Mouse (Mus musculus): ENCODE measurements around the gene Rad9b. TPM values are rescaled to one million over a fixed set of nuclear protein-coding genes. Genes with fewer than 3 reads are reported as not detected.
"Not testable (repeated sequence)": the region's sequence is repeated elsewhere in the genome, so short reads cannot be mapped to it uniquely, and the experiment has no call there.

The Rad9b gene
- total RNA-seq, 2 experiments from 2014 or later, result 2.8 to 3.4 TPM

GRCm38 (mm10) chr5:122319474-122320204, 34.4 kb downstream of the Rad9b start:
- peak; percentile 50 to 82 for DNase-seq (ENCODE audit: low spot score in 2 of 2)
- intact Hi-C loops (cut with DNase I), result loop anchor here (5.0 kb wide), 2 partner anchors 33 to 37 kb away; partner anchors contain the start of genes Pptc7, Rad9b and Vps29

GRCm38 (mm10) chr5:122318976-122319375, 35.1 kb downstream of the Rad9b start:
- intact Hi-C loops (cut with DNase I), result loop anchor here (5.0 kb wide), 2 partner anchors 33 to 37 kb away; partner anchors contain the start of genes Pptc7, Rad9b and Vps29
- not testable (repeated sequence) for DNase-seq (ENCODE audit: low spot score in 2 of 2)

DNA sequence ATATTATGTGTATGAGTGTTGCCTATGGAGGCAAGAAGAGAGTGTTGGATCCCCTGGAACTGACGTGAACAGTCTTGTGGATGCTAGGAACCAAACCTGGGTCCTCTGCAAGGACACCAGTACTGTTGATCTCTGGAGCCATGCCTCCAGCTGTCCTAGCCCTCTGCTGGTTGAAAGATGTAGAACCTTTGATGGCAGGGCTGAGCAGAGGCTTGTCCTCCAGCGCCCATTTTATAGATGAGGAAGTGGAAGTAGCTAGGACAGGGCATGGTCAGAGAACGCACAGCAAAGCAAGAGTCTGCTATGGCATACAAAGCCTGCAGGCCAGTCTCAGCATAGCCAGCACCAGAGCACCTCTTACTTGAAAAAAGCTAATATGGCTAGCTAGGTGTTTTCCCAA, 35.9 kb downstream of the Rad9b start:
- intact Hi-C loops (cut with DNase I), result loop anchor here (5.0 kb wide), 2 partner anchors 34 to 36 kb away; partner anchors contain the start of genes Pptc7, Rad9b and Vps29
- no peak for DNase-seq (ENCODE audit: low spot score in 2 of 2)

DNA sequence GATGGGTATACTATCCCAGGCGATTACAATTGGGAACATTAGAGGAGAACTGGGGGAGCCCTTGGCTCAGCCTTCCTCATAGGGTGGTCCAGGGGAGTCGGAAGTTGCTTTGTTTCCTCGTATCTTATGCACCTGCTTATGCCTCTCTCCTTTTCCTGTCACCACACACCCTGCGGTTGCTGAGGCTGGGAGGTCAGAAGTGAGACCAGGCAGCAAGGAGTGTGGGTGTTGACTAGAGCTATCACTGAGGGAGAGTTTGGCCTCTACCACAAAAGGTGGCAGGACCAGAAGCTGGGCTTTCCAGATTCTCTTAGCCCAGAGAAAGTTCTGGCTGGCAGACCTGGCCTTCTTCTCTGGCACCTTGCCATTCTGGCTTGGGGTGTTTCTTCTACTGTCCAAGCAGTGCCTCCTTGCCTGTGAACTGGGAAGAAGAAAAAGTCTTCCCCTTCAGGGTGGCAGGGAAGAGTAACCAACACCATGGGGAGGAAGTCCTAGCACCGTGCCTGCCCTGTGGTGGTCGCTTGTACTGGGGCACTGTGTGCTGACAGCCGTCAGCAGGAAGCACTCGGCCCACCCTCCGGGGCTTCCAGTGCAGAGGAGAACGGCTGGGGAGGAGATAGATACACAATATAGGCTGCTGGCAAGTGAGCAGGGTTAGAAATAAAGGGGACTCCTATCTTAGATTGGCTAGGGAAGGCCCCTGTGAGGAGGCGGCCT, 36.5 kb downstream of the Rad9b start:
- intact Hi-C loops (cut with DNase I), result loop anchor here (5.0 kb wide), 2 partner anchors 35 kb away; partner anchors contain the start of genes Pptc7, Rad9b and Vps29

DNA sequence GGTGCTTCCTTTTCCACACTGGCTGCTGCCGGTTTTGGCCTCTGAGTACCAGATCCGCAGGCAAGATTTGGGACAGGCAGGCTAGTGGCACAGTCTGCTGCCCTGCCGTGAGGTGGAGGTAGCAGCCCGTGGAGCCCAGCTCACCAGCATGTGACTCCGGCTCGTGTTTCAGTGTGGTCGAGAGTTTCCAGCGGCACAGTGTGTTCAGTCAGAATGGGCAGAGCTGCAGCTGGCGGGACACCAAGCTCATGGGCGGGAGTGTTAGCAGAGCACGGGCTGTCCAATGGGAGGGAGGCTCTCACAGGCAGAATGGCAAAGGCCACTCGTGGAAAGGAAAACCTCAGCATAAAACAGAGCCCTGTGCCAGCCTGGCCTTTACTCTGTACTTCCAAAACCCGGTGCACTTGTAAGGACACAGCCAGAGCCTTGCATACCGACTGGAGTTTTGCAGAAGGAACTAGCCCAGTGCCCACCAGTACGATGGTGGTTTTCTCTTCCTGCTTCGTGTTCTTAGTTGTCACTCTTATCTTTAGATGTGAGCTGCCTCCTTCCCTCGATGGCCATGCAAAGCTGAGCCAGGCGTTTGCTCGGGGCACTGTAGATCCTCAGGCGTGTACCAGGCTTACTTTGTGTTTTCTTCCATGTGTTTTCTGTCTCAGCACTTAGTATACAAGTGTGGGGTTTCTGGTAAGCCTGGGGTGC, 38.9 kb downstream of the Rad9b start:
- intact Hi-C loops (cut with DNase I), result loop anchor here (5.0 kb wide), 2 partner anchors 33 to 37 kb away; partner anchors contain the start of genes Pptc7, Rad9b and Vps29
- peak; percentile 88 to 95 for DNase-seq (ENCODE audit: low spot score in 2 of 2)

More for the DNA sequence above, 36.5 kb downstream of the Rad9b start:
- no peak for DNase-seq (ENCODE audit: low spot score in 2 of 2)

- intact Hi-C loops (cut with DNase I), result no loop called here
- no peak for DNase-seq (ENCODE audit: low spot score in 2 of 2)
Observed at GRCm38 (mm10) chr5:122312942-122313684, 40.9 kb downstream of the Rad9b start.

GRCm38 (mm10) chr5:122312346-122312745, 41.7 kb downstream of the Rad9b start:
- intact Hi-C loops (cut with DNase I), result no loop called here

DNA sequence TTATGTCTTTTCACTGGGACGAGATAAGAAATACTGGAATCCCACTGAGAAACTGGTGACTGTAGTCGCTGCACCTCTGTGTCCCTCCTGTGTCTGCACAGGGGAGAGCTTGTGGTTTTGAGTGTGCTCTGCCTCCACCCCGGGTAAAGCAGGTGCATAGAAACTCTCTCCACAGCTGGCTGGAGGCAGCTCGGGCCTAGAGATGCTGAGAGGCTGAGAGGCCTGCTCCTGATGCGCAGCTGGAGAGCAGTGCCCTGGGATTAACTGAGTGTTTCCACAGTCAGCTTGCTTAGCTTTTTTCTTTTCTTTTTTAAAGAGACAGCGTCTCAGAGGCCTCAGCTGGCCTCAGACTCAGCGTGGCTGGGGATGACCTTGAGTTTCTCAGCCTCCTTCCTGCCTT, 42.3 kb downstream of the Rad9b start:
- intact Hi-C loops (cut with DNase I), result no loop called here
- DNase-seq (ENCODE audit: low spot score in 2 of 2), result no peak

More at GRCm38 (mm10) chr5:122312346-122312745, 41.7 kb downstream of the Rad9b start:
- no peak for DNase-seq (ENCODE audit: low spot score in 2 of 2)

DNA sequence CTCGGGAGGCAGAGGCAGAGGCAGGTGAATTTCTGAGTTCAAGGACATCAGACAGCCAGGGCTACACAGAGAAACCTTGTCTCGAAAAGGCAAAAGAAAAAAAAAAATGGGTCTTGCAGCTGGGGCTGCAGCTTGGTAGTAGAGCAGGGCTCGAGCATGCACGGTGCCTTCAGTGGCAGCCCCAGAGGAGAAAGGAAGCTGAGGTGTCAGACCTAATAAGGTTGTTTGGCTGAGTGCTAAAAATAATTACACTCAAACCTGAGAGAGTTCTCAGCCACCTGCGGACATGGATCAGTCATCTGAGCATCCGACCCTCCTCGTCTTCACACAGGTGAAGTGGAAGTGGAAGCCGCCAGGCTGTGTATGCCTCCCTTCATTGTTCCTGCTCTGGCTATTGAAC, 43.3 kb downstream of the Rad9b start:
- DNase-seq (ENCODE audit: low spot score in 2 of 2), result no peak
- intact Hi-C loops (cut with DNase I), result no loop called here

DNA sequence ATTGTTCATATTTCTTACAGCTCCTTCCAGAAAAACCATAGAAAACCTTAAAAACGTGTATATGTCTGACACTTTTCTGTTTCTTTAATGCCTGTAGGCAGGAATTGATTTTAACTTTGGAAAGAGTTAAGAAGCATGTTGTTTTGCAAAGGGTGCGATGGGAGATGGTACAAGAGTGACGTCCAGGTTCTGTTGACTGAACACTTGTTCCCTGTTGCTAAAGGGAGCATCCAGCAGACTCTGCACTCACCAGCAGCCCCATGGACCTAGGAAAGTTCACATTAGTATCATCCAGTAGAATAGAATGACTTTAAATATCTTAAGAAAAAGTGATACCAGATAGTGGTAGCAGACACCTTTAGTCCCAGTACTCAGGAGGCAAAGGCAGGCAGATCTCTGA, 47.5 kb downstream of the Rad9b start:
- DNase-seq (ENCODE audit: low spot score in 2 of 2), result no peak
- intact Hi-C loops (cut with DNase I), result no loop called here

GRCm38 (mm10) chr5:122305472-122305871, 48.6 kb downstream of the Rad9b start:
- intact Hi-C loops (cut with DNase I), result no loop called here
- no peak for DNase-seq (ENCODE audit: low spot score in 2 of 2)

- peak in 1 of 2 experiments; percentile 42 for DNase-seq (ENCODE audit: low spot score in 2 of 2)
- intact Hi-C loops (cut with DNase I), result no loop called here
Observed at GRCm38 (mm10) chr5:122304541-122304940, 49.5 kb downstream of the Rad9b start.

GRCm38 (mm10) chr5:122303937-122304336, 50.1 kb downstream of the Rad9b start:
- intact Hi-C loops (cut with DNase I), result loop anchor here (2.0 kb wide), 1 partner anchor 17 kb away; no protein-coding TSS in a partner anchor
- DNase-seq (ENCODE audit: low spot score in 2 of 2), result peak; percentile 32 to 69

- intact Hi-C loops (cut with DNase I), result loop anchor here (2.0 kb wide), 1 partner anchor 16 kb away; no protein-coding TSS in a partner anchor
Observed at GRCm38 (mm10) chr5:122302810-122303745, 51.0 kb downstream of the Rad9b start.

GRCm38 (mm10) chr5:122300071-122300518, 53.9 kb downstream of the Rad9b start:
- intact Hi-C loops (cut with DNase I), result no loop called here
- DNase-seq (ENCODE audit: low spot score in 2 of 2), result peak in 1 of 2 experiments; percentile 62

More at GRCm38 (mm10) chr5:122302810-122303745, 51.0 kb downstream of the Rad9b start:
- no peak for DNase-seq (ENCODE audit: low spot score in 2 of 2)

DNA sequence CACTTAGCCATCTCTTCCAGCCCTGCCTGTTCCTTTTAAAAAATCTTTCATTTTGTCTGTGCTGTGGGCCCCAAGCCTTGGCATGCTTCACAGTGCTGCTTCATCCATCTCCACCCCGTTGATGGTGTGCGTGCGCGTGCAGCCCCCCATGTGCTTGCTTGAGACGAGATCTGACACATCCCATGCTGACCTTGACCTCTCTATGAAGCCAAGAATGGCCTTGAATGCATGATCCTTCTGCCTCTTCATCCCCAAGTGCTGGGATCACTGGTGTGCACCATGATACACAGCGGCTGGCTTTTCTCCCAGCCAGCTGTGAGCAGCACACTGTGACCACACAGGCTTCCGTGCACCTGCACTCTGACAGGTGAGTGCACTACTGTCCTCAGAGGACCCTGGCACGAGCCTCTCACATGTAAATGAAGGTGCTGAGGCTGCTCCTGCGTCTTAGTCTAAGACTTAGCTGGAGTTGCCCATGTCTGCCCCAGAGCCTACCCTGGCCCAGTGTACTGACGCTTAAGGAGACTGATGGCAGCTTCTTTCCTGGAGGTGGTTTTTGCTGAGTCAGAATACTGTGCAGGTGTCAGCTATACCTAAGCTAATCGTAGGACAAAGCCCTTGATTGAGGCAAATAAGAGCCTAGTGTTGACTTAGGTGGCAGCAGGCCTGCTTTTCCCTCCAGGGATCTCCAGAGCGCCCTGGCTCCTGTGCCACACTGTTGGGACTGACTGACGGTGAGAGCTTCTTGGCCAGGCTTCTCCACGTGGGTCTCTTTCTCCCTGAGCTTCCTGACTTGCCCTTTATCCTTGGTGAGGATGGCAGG, 58.7 kb downstream of the Rad9b start:
- no peak for DNase-seq (ENCODE audit: low spot score in 2 of 2)
- intact Hi-C loops (cut with DNase I), result no loop called here

GRCm38 (mm10) chr5:122294219-122294735, 59.8 kb downstream of the Rad9b start:
- intact Hi-C loops (cut with DNase I), result no loop called here
- DNase-seq (ENCODE audit: low spot score in 2 of 2), result no peak
